Mouse (Mus musculus): ENCODE data around the gene Glce. TPM values are rescaled to one million over a fixed set of nuclear protein-coding genes. Genes with fewer than 3 reads are reported as not detected.

The Glce gene
- total RNA-seq, 2 experiments from 2014 or later: 11.5 to 12.0 TPM

DNA sequence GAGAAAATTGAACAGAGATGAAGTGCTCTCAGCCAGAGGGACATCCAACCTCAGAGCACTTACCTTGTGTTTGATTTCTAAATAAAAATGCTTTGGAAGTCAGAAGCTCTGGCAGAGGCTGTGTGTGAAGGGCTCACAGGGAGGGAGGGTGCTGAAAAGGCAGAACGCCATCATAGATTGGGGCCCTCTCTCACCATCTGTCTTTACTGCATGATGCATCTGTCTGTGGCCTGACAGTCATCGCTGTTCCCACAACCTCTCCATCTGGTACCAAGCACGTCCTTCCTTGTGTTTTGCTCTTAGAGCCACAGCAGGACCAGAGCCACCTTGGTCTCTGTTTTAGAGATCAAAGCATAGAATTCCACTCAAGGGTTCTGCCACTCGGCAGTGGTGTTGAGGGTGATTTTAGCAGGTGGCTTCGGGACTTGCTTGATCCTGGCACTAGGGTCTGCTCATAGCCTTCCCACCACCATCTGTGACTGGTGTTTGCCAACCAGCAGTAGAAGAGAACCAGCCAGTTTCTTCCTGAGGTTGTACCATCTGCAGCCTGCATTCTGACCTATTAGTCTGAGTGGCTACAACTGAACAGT, 3.6 kb upstream of the Glce start:
- DNase-seq: no peak
- intact Hi-C loops (cut with DNase I): loop anchor here (10.0 kb wide), 1 partner anchor 161 kb away; no protein-coding TSS in a partner anchor

DNA sequence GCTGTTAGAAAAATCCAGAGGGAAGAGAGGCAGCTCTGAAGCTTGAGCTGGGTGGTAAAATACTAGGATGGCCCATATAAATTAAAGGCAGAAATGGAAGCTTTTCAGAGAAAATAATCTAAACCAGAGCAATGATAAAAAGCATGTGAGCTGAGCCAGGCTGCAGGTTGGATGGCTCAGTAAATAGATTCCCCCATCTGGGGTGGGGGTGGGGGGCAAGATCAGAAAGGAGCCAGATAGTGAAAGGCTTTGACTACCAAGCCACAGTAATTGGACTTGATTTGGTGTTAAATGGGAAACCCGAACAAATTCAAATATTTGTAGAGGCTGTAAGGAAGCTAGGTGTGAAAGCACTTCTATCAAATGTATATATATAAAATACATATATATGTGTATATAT, 1.8 kb upstream of the Glce start:
- intact Hi-C loops (cut with DNase I): loop anchor here (5.0 to 10.0 kb wide), 2 partner anchors 118 to 159 kb away; no protein-coding TSS in a partner anchor
- no peak for DNase-seq

DNA sequence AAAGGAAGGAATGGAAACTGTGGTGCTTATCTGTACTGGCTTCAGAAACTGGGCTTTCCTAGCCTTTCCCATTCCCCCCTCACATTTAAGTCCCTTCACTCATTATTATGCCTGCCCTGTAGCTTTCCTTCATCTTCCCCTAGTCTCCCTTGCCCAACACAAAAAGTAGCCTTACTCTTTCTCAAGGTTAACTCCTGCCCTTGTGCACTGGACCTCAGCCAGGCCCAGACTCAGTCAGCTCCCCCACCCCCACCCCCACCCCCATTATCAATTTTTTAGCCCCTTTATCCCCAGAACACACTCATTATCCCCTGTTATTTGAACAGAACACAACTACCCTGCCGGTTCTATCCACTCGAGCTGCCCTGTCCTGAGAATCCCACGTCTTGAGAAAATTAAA, 1.0 kb upstream of the Glce start:
- no peak for DNase-seq
- intact Hi-C loops (cut with DNase I): loop anchor here (5.0 to 10.0 kb wide), 2 partner anchors 119 to 159 kb away; no protein-coding TSS in a partner anchor

DNA sequence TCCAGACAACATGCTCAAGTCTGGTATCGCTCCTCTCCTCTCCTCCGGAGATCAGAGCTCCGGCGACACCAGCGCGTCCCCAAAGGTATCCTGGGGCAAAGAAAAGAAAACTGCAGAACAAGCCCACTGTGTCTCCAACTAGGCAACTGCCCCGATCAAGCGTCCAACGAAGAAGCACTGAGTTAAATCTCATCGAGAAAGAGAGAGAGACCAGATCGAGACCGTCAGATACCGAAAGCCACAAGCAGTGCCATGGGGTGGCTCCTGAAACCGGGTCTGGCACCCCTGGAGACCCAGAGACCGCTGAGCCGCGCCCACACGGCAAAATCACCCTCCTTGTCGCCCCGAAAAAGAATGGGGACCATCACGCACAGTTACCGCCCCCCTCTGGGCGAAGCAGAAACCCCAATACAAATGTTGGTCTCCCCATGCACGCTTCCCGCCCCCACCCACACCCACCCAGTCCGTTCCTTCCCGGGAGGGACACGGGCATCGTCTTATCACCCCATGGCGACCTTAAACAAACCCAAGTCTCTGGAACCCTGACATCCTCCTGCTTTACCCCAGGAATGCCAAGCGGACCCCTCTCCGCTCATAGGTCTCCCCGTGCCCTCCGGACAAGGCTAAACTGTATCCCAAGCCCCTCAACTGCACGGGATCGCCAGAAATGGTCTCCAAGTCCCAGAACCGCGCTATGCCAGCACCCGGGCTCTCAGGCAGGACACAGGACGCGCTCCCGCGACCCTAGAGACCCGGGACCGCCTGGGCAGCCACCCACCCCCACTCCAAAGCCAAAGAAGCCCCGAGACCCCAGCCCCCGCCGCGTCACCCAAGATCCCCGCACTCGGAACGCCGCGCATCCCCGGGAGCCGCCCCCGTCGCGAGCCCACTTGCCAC, 656 bp downstream of the Glce start:
- DNase-seq: peak; percentile 45 to 48
- intact Hi-C loops (cut with DNase I): loop anchor here (2.0 to 10.0 kb wide), 3 partner anchors 81 to 157 kb away; no protein-coding TSS in a partner anchor

DNA sequence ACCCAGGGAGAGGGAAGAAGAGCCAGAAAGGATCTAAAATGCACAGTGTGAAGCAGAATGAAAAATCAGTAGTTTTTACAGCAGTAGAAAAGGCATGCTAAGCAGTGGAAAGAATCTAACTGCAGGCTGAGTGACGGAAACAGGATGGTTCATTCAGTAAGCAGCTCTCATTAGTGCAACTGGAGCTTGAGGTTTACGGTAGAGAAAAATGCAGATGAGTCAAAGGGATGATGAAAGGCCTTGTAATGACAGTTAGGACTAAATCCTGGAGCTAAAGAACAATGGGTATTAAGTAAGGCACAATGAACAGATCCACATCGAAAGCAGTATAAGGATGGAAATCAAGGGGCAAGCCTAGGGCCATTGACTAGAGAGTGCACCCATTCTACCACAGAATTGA, 3.7 kb downstream of the Glce start:
- intact Hi-C loops (cut with DNase I): no loop called here
- DNase-seq: no peak

DNA sequence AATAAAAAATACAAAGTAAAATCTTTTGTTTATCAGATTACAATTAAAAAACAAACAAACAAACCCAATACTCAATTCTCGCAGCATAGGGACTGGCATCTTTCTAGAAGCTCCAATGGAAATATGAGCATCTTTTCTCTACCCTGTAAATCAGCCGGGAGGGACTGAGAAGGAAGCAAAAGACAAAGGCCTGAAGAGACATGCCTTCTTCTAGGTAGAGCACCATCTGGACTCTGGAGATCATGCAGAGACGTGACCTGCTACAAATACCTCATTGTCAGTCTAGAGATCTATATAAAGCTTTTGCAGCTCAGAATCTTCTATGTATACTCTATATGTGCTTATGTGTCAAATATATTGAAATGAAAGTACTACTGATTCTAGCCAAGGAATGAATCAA, 6.6 kb downstream of the Glce start:
- DNase-seq: no peak
- intact Hi-C loops (cut with DNase I): no loop called here

DNA sequence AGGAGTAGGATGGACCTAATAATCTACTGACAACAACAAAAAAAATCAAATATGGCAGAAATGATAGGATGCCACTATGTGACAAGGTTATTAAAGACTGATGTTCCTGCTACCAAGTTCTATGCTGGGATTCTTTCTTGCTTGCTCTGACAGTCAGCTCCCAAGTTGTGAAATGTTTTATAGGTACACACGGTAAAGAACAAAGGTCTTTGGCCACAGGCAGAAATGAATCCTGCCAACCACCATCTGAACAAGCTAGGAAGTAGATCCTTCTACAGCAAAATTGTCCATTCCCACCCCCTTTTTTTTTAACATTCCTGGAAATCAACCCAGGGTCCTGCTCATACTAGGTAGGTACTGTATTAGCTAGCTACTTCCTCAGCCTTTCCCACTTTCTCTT, 25.9 kb downstream of the Glce start:
- no peak for DNase-seq
- intact Hi-C loops (cut with DNase I): no loop called here

DNA sequence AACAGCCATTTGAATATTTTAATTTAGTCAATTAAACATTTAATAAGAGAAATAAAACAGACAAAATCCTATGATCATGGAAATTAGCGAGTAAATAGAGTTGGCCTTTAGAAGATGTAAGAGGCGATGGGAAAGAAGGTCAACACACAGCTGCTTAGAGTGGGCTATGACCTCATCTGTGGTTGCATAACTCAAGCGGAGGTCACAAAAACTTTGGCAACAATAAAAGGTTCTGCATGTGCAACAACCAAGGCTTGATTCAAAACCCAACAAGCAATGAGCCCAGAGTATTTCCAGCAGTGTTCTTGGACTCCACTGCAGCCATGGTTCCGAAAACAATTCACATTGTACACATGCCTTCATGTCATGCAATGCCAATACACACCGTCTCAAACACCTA, 30.9 kb downstream of the Glce start:
- DNase-seq: peak; percentile 24 to 30
- intact Hi-C loops (cut with DNase I): no loop called here

DNA sequence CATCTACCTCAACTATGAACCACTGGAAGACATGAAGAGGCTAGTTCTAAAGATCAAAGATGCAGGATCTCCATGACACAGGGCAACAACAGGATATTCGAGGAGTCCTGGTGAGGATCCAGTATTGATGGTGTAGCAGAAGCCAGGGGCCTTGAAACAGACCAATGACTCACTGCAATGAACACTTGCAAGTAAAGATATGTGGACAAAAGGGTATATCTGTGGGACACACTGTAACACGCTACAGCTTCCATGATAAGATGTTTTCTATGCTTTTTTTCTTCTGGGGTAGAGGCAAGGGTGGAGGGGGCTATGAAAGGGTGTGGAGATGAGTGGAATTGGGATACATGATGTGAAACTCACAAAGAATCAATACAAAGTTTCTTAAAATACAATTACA, 36.9 kb downstream of the Glce start:
- no peak for DNase-seq
- intact Hi-C loops (cut with DNase I): no loop called here

DNA sequence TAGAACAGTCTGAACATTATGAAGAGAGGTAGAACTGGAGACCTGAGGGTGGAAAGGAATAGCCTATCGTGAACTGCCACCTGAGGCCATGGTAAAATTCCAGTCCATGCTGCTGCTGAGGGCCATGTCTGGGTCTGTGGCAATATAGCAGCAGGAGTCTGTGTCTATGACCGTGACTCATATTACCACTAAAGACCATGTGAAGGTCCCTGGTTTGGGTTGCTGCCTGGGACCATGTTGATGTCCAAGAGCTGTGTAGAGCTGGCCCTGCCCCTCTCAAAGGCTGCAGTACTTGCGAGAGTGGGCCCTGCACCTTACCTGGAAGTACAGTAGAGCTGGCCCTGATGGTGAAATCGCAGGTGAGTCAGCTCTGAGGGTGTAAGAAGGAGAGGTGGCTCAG, 37.6 kb downstream of the Glce start:
- DNase-seq: no peak
- intact Hi-C loops (cut with DNase I): no loop called here

DNA sequence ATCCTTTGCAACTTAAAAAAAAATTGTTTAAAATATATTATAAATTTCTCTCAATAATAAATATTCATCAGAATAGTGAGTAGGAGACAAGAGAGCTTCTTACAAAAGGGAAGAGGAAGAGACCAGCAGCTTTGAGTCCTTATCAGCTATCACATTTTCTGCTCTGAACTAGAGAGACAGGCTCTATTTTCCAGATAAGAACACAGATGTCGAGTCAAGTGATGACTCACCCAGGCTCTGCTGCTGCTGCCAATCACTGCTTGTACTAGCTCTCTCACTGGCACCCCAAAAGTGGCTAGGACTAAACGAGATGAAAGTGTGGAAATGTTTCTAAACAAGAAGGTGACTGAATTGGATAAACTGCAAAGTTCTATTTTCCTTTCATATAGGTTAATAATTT, 39.5 kb downstream of the Glce start:
- no peak for DNase-seq
- intact Hi-C loops (cut with DNase I): no loop called here

DNA sequence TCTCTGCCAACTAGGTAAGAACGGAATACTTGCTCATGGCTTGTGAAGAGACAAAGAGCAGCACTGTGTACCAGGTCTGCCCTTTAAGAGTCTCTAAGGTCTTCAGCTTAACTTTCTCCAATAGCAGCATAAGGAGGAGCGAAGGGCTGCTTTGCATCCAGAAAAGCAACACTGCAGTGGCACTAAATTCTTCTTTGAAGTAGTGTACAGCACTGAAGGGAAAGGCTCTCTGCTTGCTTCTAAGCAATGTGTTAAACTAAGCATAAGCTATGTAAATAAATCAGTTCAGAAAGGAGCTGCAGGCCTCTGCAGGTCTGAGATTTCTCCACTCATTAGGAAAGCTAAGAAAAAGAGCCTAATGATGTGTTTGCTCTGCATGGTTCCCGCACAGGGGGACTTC, 40.9 kb downstream of the Glce start:
- intact Hi-C loops (cut with DNase I): no loop called here
- no peak for DNase-seq

DNA sequence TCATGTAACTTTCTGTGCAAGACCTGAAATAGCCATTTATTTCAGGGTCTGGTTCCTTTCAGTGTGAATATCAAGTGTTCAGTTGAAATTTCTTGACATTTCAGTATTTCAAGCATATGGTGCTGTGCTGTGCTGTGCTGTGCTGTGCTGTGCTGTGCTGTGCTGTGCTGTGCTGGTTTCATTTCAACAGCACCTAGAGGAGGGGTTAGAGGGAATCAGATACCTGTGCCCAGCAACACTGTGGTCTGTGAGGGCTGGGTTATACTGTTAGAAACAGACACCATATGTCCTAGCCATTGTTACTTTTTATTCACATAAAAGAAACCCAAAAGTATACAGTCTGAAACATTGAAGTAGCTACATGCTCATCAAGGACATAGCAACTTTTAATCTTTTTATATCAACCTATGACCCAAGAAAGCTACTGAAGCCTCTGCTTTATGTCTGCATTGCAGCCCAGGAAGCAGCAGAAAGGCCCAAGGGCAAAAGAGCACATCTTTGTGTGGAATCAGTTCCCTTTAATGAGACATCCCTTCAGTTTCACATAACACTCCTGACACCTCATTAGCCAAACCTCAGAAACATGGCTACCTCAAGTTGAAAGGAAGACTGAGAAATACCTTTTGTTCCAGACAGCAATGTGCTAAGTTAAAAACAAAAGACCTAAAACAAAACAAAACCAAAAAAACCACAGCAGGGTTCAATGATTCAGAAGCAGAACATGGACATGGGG, 42.3 kb downstream of the Glce start:
- intact Hi-C loops (cut with DNase I): no loop called here
- no peak for DNase-seq

DNA sequence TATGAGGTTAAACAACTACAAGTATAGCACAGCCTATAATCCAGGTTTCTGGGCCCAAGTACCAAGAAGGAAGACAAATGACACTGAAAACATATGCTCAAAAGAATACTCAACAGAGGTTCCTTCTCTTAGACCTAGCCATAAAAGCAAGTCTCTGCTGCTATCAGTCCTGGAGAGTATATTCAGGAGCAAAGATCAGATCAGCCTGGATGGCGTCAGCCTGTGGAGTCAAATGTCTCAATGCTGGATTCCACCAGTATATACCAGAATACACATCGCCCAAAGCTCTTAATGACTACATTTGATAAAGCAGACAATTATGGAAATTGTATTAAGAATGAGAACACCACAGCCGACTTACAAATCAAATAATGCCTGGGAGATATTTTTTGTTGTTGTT, 60.2 kb downstream of the Glce start:
- intact Hi-C loops (cut with DNase I): no loop called here
- no peak for DNase-seq

DNA sequence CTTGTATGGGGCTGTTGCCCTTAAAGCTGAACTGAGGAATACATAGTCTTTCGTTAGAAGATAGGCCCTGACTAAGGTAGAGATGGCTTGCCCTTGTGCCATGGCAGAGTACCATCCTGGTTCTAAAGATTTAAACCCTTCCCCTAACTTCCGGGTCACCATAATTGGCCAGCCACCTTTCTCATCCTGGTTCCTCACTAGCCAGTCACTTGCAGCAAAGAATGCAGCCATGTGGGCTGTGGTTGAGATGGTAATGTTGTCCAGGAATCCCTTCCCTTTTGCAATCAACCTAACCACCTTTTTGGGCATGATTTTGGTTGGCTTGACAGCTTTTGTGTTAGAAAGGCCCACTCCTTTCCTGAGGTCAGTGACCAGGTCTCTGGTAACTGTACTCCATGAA, 62.0 kb downstream of the Glce start:
- intact Hi-C loops (cut with DNase I): no loop called here
- DNase-seq: no peak

DNA sequence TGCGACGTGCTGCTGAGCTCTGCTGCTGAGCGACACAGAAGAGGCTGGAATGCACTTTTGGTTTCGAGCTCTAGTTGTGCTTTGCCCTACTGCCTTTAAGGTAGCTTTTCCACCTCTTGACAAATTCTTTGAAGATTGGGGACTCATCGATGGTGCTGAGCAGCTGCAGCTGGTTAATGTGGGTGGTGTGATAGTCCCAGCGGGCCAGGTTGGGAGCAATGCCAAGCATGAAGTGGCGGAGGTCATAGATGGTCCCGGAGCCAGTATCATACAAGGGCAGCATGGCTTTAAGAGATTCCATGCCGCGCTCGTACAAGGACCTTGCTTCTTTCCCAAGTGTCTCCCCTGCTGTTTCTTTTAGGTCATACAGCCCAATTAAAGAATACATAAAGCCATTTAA, 62.5 kb downstream of the Glce start:
- intact Hi-C loops (cut with DNase I): no loop called here
- DNase-seq: peak; percentile 45 to 63

DNA sequence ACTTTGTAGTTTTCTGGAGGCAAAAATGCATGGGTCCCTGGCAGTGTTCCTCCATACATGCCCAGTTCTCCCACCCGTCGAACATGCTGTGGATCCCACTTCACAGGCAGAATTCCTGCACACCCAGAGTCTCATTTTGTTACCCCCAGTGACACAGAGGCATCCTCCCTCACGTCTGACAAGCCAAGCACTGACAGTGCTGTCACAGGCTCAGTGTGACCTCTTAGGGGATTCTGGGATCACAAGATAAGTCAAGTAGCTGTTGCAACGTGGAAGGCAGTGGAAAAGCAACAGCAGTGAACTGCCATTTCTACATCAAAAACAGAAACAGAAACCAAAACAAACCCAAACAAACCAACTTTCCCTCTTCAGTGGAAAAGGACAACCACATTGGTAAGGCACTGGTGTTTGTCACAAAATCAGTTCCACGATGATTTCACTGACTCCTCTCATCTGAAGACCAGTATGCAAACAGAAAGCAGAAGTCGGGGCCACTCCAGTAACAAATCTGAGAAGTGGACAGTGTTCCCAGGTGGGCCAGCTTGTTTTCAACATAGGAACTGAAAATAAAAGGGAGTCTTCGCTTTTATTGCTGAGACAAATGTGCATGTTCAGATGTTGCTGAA, 64.5 kb downstream of the Glce start:
- intact Hi-C loops (cut with DNase I): no loop called here
- DNase-seq: no peak

DNA sequence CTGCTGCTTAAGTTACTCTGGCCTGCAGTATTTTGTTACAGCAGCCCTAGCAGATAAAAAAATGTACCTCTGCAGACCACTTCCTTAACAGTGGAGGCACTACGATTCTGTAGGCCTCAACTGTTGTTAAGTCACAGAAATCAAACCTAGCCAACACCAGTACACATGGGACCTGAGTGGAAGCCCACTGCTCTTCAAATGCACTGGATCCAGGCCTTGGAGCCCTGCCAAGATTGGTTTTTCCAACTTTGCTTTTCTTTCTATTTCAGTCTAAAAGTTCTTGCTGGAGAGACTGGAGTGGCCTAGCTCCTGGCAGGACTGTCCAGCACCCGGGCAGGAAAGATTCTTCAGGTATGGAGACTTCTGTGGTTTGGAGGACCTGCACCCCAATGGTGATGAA, 66.2 kb downstream of the Glce start:
- intact Hi-C loops (cut with DNase I): no loop called here
- no peak for DNase-seq

DNA sequence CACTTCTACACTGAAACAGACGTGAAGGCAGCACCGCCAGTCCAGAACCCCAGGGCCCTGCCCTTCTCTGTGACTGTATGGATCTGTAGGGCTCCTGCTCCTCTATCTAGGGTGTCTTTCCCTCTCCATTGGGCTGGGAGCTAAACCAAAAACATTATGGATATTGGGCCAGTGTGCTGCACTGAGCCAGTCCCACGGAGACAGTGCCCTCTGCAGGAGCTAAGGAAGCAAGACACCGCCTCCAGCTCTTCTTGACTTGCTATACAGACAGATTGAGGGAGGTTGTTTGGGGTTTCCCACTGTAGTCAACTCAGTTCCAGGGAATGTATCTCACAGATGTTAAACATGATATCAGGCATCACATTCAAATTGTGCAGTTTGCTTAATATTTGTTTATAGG, 71.7 kb downstream of the Glce start:
- DNase-seq: peak in 1 of 2 experiments; percentile 23
- intact Hi-C loops (cut with DNase I): no loop called here

DNA sequence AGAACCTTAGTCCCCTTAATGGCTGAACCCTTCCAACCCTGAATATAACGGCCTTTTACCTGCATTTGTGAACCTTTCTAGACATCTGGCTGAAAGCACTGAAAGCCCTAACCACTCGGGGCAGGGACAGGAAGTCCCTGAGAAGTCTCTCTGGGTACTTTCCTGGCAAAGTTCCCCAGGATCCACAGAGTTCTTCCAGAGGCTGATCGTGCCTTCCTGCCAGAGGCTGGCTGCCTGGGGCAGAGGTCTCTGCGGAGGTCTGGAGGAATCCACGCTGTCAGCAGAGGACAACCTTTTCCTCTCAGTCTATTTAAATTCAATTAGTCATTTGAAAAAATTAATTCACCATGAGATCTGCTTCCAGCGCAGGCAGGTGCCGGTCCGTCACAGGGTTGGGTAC, 73.3 kb downstream of the Glce start:
- no peak for DNase-seq
- intact Hi-C loops (cut with DNase I): no loop called here

DNA sequence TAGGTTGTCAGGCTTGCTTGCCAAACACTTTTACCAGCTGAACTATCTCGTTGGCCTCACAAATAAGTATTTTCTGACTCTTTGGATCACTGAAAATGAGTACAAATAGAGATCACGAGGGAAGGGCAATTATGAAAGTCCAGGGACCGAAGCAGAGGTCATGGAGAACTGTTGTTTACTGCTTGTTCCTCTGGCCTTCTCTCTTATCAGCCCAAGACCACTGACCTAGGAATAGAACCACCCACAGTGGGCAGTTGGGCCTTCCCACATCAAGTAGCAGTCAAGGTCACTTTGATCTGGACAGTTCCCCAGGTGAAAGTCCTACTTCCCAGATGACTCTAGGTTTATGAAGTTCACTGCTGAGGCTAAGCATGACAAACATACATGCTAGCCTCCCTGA, 80.3 kb downstream of the Glce start:
- no peak for DNase-seq
- intact Hi-C loops (cut with DNase I): no loop called here
